Mouse (Mus musculus): Measurements from ENCODE around the gene Mcoln2. TPM values are rescaled to one million over a fixed set of nuclear protein-coding genes. Genes with fewer than 3 reads are reported as not detected.
A peak's percentile ranks its signal among the peaks of the same experiment; 100 is the strongest.

The Mcoln2 gene
- polyA plus RNA-seq, 1 experiment from 2014 or later: 8.8 TPM

GRCm38 (mm10) chr3:146174215-146174614 is 24.6 kb downstream of the Mcoln2 start:
- Histone ChIP-seq H3K27me3 (replicated peaks; ENCODE audit: control insufficient read depth, insufficient read depth, low read length) (no peaks in the 10 kb centered on the region), H3K9me3 (ENCODE audit: control insufficient read depth, low read length) (peaks cover 2% of the 10 kb centered on the region; the same call in 1 of the 2 replicates), H3K4me3 (ENCODE audit: low read length) (no peak overlapping the region), H3K9ac (ENCODE audit: low read depth, low read length) (no peak overlapping the region), H3K4me1 (ENCODE audit: control insufficient read depth, insufficient read depth, low read length) (0 out of 2 replicates have a peak, but pooled peaks cover under 1% of the 10 kb centered on the region), H3K27ac (ENCODE audit: low read length) (no peak overlapping the region), H3K36me3 (ENCODE audit: control insufficient read depth, insufficient read depth, low read length) (no peaks in the 10 kb centered on the region), H3K4me2 (ENCODE audit: low read depth, low read length) (no peak overlapping the region)
- no peak for ATAC-seq
- WGBS: 75% methylated on average over 9 of the region's 9 CpGs

GRCm38 (mm10) chr3:146177295-146177694 is 27.7 kb downstream of the Mcoln2 start:
- H3K4me3 ChIP-seq (ENCODE audit: low read length): no peak overlapping the region
- H3K9me3 ChIP-seq (ENCODE audit: control insufficient read depth, low read length): no peaks in the 10 kb centered on the region
- no peak overlapping the region for H3K9ac ChIP-seq (ENCODE audit: low read depth, low read length)
- H3K27me3 ChIP-seq (replicated peaks; ENCODE audit: control insufficient read depth, insufficient read depth, low read length): no peaks in the 10 kb centered on the region
- peaks cover 7% of the 10 kb centered on the region; the same call in 1 of the 2 replicates for H3K4me1 ChIP-seq (ENCODE audit: control insufficient read depth, insufficient read depth, low read length)
- H3K4me2 ChIP-seq (ENCODE audit: low read depth, low read length): no peak overlapping the region
- no peak overlapping the region for H3K27ac ChIP-seq (ENCODE audit: low read length)
- no peak for ATAC-seq
- 64% methylated on average over 7 of the region's 7 CpGs for WGBS
- H3K36me3 ChIP-seq (ENCODE audit: control insufficient read depth, insufficient read depth, low read length): no peaks in the 10 kb centered on the region

GRCm38 (mm10) chr3:146177748-146178582 is 28.3 kb downstream of the Mcoln2 start:
- no peak overlapping the region for H3K27ac ChIP-seq (ENCODE audit: low read length)
- peak; percentile 78 for ATAC-seq
- peak overlapping the region; percentile 49 for H3K4me2 ChIP-seq (ENCODE audit: low read depth, low read length)
- no peak overlapping the region for H3K9ac ChIP-seq (ENCODE audit: low read depth, low read length)
- peak overlapping the region; percentile 24 for H3K4me3 ChIP-seq (ENCODE audit: low read length)
- peaks cover 7% of the 10 kb centered on the region; the same call in 1 of the 2 replicates for H3K4me1 ChIP-seq (ENCODE audit: control insufficient read depth, insufficient read depth, low read length)
- WGBS: 6% methylated on average over 16 of the region's 16 CpGs
- no peaks in the 10 kb centered on the region for H3K27me3 ChIP-seq (replicated peaks; ENCODE audit: control insufficient read depth, insufficient read depth, low read length)
- H3K9me3 ChIP-seq (ENCODE audit: control insufficient read depth, low read length): no peaks in the 10 kb centered on the region
- no peaks in the 10 kb centered on the region for H3K36me3 ChIP-seq (ENCODE audit: control insufficient read depth, insufficient read depth, low read length)

GRCm38 (mm10) chr3:146180341-146180740 is 30.7 kb downstream of the Mcoln2 start:
- no peak for ATAC-seq
- H3K4me3 ChIP-seq (ENCODE audit: low read length): no peak overlapping the region
- no peak overlapping the region for H3K9ac ChIP-seq (ENCODE audit: low read depth, low read length)
- H3K36me3 ChIP-seq (ENCODE audit: control insufficient read depth, insufficient read depth, low read length): no peaks in the 10 kb centered on the region
- WGBS: 47% methylated on average over 2 of the region's 2 CpGs
- no peaks in the 10 kb centered on the region for H3K9me3 ChIP-seq (ENCODE audit: control insufficient read depth, low read length)
- H3K4me2 ChIP-seq (ENCODE audit: low read depth, low read length): no peak overlapping the region
- no peak overlapping the region for H3K27ac ChIP-seq (ENCODE audit: low read length)
- H3K27me3 ChIP-seq (replicated peaks; ENCODE audit: control insufficient read depth, insufficient read depth, low read length): no peaks in the 10 kb centered on the region
- peaks cover 7% of the 10 kb centered on the region; the same call in 1 of the 2 replicates for H3K4me1 ChIP-seq (ENCODE audit: control insufficient read depth, insufficient read depth, low read length)

- H3K36me3 ChIP-seq (ENCODE audit: control insufficient read depth, insufficient read depth, low read length): no peaks in the 10 kb centered on the region
- no peak overlapping the region for H3K9ac ChIP-seq (ENCODE audit: low read depth, low read length)
- WGBS: 44% methylated on average over 3 of the region's 3 CpGs
- H3K4me2 ChIP-seq (ENCODE audit: low read depth, low read length): no peak overlapping the region
- H3K4me3 ChIP-seq (ENCODE audit: low read length): no peak overlapping the region
- H3K27me3 ChIP-seq (replicated peaks; ENCODE audit: control insufficient read depth, insufficient read depth, low read length): no peaks in the 10 kb centered on the region
- H3K9me3 ChIP-seq (ENCODE audit: control insufficient read depth, low read length): no peaks in the 10 kb centered on the region
- H3K27ac ChIP-seq (ENCODE audit: low read length): no peak overlapping the region
- peaks cover 7% of the 10 kb centered on the region; the same call in 1 of the 2 replicates for H3K4me1 ChIP-seq (ENCODE audit: control insufficient read depth, insufficient read depth, low read length)
- no peak for ATAC-seq
These were observed 31.4 kb downstream of the Mcoln2 start for GRCm38 (mm10) chr3:146180986-146181385.

GRCm38 (mm10) chr3:146184992-146185657 is 35.5 kb downstream of the Mcoln2 start:
- H3K27me3 ChIP-seq (replicated peaks; ENCODE audit: control insufficient read depth, insufficient read depth, low read length): no peaks in the 10 kb centered on the region
- ATAC-seq: peak; percentile 70
- H3K4me2 ChIP-seq (ENCODE audit: low read depth, low read length): no peak overlapping the region
- H3K9ac ChIP-seq (ENCODE audit: low read depth, low read length): no peak overlapping the region
- H3K36me3 ChIP-seq (ENCODE audit: control insufficient read depth, insufficient read depth, low read length): no peaks in the 10 kb centered on the region
- 29% methylated on average over 13 of the region's 13 CpGs for WGBS
- no peak overlapping the region for H3K27ac ChIP-seq (ENCODE audit: low read length)
- H3K4me1 ChIP-seq (ENCODE audit: control insufficient read depth, insufficient read depth, low read length): no peaks in the 10 kb centered on the region
- no peaks in the 10 kb centered on the region for H3K9me3 ChIP-seq (ENCODE audit: control insufficient read depth, low read length)
- no peak overlapping the region for H3K4me3 ChIP-seq (ENCODE audit: low read length)

- Histone ChIP-seq H3K36me3 (ENCODE audit: control insufficient read depth, insufficient read depth, low read length) (no peaks in the 10 kb centered on the region), H3K27me3 (replicated peaks; ENCODE audit: control insufficient read depth, insufficient read depth, low read length) (no peaks in the 10 kb centered on the region), H3K4me3 (ENCODE audit: low read length) (no peak overlapping the region), H3K4me1 (ENCODE audit: control insufficient read depth, insufficient read depth, low read length) (no peaks in the 10 kb centered on the region), H3K9me3 (ENCODE audit: control insufficient read depth, low read length) (no peaks in the 10 kb centered on the region), H3K4me2 (ENCODE audit: low read depth, low read length) (no peak overlapping the region), H3K9ac (ENCODE audit: low read depth, low read length) (no peak overlapping the region), H3K27ac (ENCODE audit: low read length) (no peak overlapping the region)
- no peak for ATAC-seq
- WGBS: 80% methylated on average over 10 of the region's 10 CpGs
These were observed 36.4 kb downstream of the Mcoln2 start for GRCm38 (mm10) chr3:146186033-146186432.

- Histone ChIP-seq H3K4me2 (ENCODE audit: low read depth, low read length) (no peak overlapping the region), H3K9me3 (ENCODE audit: control insufficient read depth, low read length) (no peaks in the 10 kb centered on the region), H3K27me3 (replicated peaks; ENCODE audit: control insufficient read depth, insufficient read depth, low read length) (no peaks in the 10 kb centered on the region), H3K9ac (ENCODE audit: low read depth, low read length) (no peak overlapping the region), H3K4me1 (ENCODE audit: control insufficient read depth, insufficient read depth, low read length) (no peaks in the 10 kb centered on the region), H3K27ac (ENCODE audit: low read length) (no peak overlapping the region), H3K4me3 (ENCODE audit: low read length) (no peak overlapping the region), H3K36me3 (ENCODE audit: control insufficient read depth, insufficient read depth, low read length) (no peaks in the 10 kb centered on the region)
- ATAC-seq: no peak
- WGBS: 73% methylated on average over 10 of the region's 10 CpGs
These were observed 40.3 kb downstream of the Mcoln2 start for GRCm38 (mm10) chr3:146189933-146190332.

GRCm38 (mm10) chr3:146192507-146192906 is 42.9 kb downstream of the Mcoln2 start:
- H3K36me3 ChIP-seq (ENCODE audit: control insufficient read depth, insufficient read depth, low read length): no peaks in the 10 kb centered on the region
- no peaks in the 10 kb centered on the region for H3K4me1 ChIP-seq (ENCODE audit: control insufficient read depth, insufficient read depth, low read length)
- H3K4me2 ChIP-seq (ENCODE audit: low read depth, low read length): no peak overlapping the region
- no peak overlapping the region for H3K4me3 ChIP-seq (ENCODE audit: low read length)
- no peak for ATAC-seq
- H3K27ac ChIP-seq (ENCODE audit: low read length): no peak overlapping the region
- no peaks in the 10 kb centered on the region for H3K27me3 ChIP-seq (replicated peaks; ENCODE audit: control insufficient read depth, insufficient read depth, low read length)
- no peak overlapping the region for H3K9ac ChIP-seq (ENCODE audit: low read depth, low read length)
- WGBS: 100% methylated on average over 1 of the region's 1 CpGs
- H3K9me3 ChIP-seq (ENCODE audit: control insufficient read depth, low read length): no peaks in the 10 kb centered on the region

All from intestine, embryonic 16.5 days (tissue).